Mouse (Mus musculus) spleen, adult 2 months (tissue): ENCODE data around the gene Rexo2. TPM values are rescaled to one million over a fixed set of nuclear protein-coding genes. Genes with fewer than 3 reads are reported as not detected.
A peak's percentile ranks its signal among the peaks of the same experiment; 100 is the strongest.
"Not testable (repeated sequence)": the region's sequence is repeated elsewhere in the genome, so short reads cannot be mapped to it uniquely, and the experiment has no call there.

Experiments used
- DNase-seq, 2 experiments: peaks; one replicate each; pipeline versions ENCODE4 v3.0.0 to v3.0.0-alpha.2; 2012 to 2021; ENCODE audit warnings: low spot score in 2 of 2, low read depth in 1 of 2
- H3K27ac ChIP-seq: fragments of 200-500 bp; 2 replicates; pipeline ENCODE4 v1.5.1; 2012; ENCODE audit warnings: low read length, inconsistent platforms; ENCODE audit not compliant: insufficient read depth
- H3K27me3 ChIP-seq: fragments of 200-500 bp; 2 replicates; pipeline ENCODE4 v1.6.1; 2012; ENCODE audit warnings: mild to moderate bottlenecking, moderate library complexity, low read length, inconsistent platforms; ENCODE audit not compliant: control insufficient read depth, insufficient read depth
- H3K36me3 ChIP-seq: fragments of 200-500 bp; 2 replicates; pipeline ENCODE4 v1.6.1; 2012; ENCODE audit warnings: mild to moderate bottlenecking, low read length, inconsistent platforms; ENCODE audit not compliant: control insufficient read depth, insufficient read depth
- H3K4me1 ChIP-seq: fragments of 200-500 bp; 2 replicates; pipeline ENCODE4 v1.6.1; 2011; ENCODE audit warnings: inconsistent platforms; ENCODE audit not compliant: control insufficient read depth, insufficient read depth, insufficient read length
- H3K4me3 ChIP-seq: fragments of 200-500 bp; 2 replicates; pipeline ENCODE4 v1.5.1; 2011; ENCODE audit warnings: mild to moderate bottlenecking, inconsistent platforms; ENCODE audit not compliant: insufficient read depth, insufficient read length; ENCODE audit errors: extremely low read depth
- CTCF ChIP-seq: fragments of 200-500 bp; IDR thresholded peaks from 2 replicates; pipeline ENCODE4 v1.5.1; 2011; ENCODE audit warnings: mild to moderate bottlenecking, inconsistent platforms; ENCODE audit not compliant: insufficient read depth, insufficient read length, insufficient replicate concordance; ENCODE audit errors: extremely low read depth
- POLR2A ChIP-seq: fragments of 200-500 bp; IDR thresholded peaks from 2 replicates; pipeline ENCODE4 v1.6.1; 2011; ENCODE audit warnings: low read depth, low read length, inconsistent platforms
- WGBS: fragments of 180-500 bp; shearing (Covaris S2); methylation state at CpG from one replicate; pipeline ENCODE4 v1.1.7; 2018; 5-methylcytosine and 5-hydroxymethylcytosine counted together
- polyA plus RNA-seq: library from polyadenylated mRNA; depleted of rRNA; stranded (reverse); fragments of >200 nt; gene quantifications from 2 replicates; pipeline ENCODE4 v1.2.3, GENCODE M21; 2012

The Rexo2 gene
- polyA plus RNA-seq, 1 experiment, result 47.9 TPM

DNA sequence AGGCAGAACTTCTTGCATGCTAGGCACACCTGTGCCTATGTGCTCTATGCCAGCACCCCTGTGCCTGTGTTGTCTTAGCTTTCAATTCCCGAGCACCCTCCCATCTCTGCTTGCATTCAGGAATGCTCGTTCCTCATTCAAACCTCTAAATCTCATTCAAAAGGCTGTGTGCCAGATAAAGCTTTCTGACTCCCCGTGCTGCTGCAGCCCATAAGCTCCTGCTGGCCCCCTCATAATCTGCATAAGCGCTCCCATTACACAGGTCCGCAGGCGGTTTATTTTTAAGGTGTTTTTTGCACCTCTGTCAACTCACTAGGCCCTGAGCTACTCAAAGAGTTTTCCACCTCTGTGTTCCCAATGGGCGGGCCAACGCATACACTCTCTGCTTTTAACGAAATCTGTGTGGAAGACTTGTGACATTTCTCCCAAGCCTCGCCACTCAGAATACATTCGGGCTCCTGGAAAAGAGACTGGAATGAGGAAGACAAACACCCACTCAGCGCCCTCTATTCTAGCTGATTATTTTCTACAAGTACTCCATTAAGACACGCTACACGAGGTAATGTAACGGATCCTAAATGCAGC is 7.9 kb downstream of the Rexo2 start:
- no peaks in the 10 kb centered on the region for H3K27me3 ChIP-seq
- no peak for DNase-seq
- 94% methylated on average over 15 of the region's 15 CpGs for WGBS

DNA sequence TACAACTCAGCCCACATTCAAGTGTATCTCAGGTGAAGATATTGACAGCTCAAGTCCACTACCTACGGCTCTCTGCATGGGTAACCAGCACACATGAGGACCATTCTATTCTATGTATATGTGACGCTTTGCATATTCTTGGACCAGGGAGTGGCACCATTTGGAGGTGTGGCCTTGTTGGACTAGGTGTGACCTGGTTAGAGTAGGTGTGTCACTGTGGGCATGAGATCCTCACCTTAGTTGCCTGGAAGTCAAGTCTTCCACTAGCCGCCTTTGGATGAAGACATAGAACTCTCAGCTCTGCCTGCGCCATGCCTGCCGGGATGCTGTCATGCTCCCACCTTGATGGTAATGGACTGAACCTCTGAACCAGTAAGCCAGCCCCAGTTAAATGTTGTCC is 13.0 kb downstream of the Rexo2 start:
- WGBS, result 97% methylated on average over 5 of the region's 5 CpGs
- H3K27ac ChIP-seq, DNase-seq, H3K27me3 ChIP-seq, H3K36me3 ChIP-seq, H3K4me3 ChIP-seq, H3K4me1 ChIP-seq: not testable (repeated sequence)

More for the DNA sequence above, 7.9 kb downstream of the Rexo2 start:
- no peak overlapping the region for H3K4me3 ChIP-seq
- no peaks in the 10 kb centered on the region; the same call in 1 of the 2 replicates for H3K4me1 ChIP-seq
- H3K36me3 ChIP-seq, result peaks cover 19% of the 10 kb centered on the region
- H3K27ac ChIP-seq, result no peak overlapping the region
- TF ChIP-seq POLR2A, result no peak
- TF ChIP-seq CTCF, result no peak

GRCm38 (mm10) chr9:48466804-48467203 is 13.6 kb downstream of the Rexo2 start:
- DNase-seq, result peak; percentile 44 to 73
- Histone ChIP-seq H3K36me3 (peaks cover 7% of the 10 kb centered on the region), H3K27ac (no peak overlapping the region), H3K27me3 (no peaks in the 10 kb centered on the region), H3K4me1 (peaks cover 3% of the 10 kb centered on the region; the same call in 1 of the 2 replicates), H3K4me3 (no peak overlapping the region)
- TF ChIP-seq POLR2A (no peak), CTCF (peak; percentile 72; the same call in 1 of the 2 replicates)
- 62% methylated on average over 3 of the region's 3 CpGs for WGBS

- H3K27me3 ChIP-seq, result no peaks in the 10 kb centered on the region
- no peak for DNase-seq
- H3K4me1 ChIP-seq, result peaks cover 5% of the 10 kb centered on the region; the same call in 1 of the 2 replicates
- 97% methylated on average over 3 of the region's 3 CpGs for WGBS
- peaks cover 5% of the 10 kb centered on the region for H3K36me3 ChIP-seq
- TF ChIP-seq CTCF, result peak; percentile 48; the same call in 1 of the 2 replicates
- TF ChIP-seq POLR2A, result no peak
- no peak overlapping the region for H3K4me3 ChIP-seq
- H3K27ac ChIP-seq, result no peak overlapping the region
Measured at GRCm38 (mm10) chr9:48465671-48466070, 14.8 kb downstream of the Rexo2 start.

DNA sequence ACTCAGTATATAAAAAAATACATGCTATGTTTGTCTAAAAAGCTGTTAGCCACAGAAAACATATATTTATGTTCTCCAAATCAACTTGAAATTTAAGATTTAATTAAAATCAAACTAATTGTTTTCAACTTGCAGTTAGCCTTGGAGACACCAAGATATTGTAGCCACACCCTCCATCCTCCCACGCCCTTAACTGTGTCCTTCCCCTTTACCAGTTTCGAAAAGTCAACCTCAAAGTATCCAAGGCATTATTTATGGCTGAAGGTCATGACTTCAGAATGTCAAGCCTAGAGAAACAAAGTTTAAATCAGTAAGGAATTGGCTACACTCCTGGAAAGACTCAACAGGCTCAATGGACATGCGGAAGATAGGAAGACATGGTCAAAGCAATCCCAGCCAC is 18.9 kb downstream of the Rexo2 start:
- TF ChIP-seq CTCF (no peak), POLR2A (no peak)
- Histone ChIP-seq H3K27ac (no peak overlapping the region), H3K27me3 (no peaks in the 10 kb centered on the region), H3K36me3 (no peaks in the 10 kb centered on the region), H3K4me1 (peaks cover 5% of the 10 kb centered on the region; the same call in 1 of the 2 replicates), H3K4me3 (no peak overlapping the region)
- WGBS, result 57% methylated on average over 3 of the region's 3 CpGs
- DNase-seq, result no peak

DNA sequence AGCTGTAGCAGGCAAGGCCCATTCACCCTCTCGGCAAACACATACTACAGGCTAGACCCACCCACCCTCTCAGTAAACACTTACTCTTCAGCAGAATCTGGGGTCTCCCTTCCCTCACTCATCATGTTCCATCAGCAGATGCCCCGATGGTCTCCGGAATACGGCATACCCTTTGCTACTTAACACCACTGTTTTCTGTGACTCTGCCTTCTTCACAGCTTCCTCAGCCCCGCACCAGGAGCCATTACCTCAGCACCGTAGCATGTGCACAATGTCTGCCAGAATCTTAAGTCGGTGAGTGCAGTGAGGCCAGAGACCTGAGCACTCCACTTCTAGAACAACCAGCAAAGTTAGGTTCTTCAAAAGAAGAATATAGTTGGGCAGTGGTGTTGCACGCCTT is 19.7 kb downstream of the Rexo2 start:
- DNase-seq, result no peak
- Histone ChIP-seq H3K27ac (no peak overlapping the region), H3K4me3 (no peak overlapping the region), H3K27me3 (no peaks in the 10 kb centered on the region), H3K4me1 (peaks cover 5% of the 10 kb centered on the region; the same call in 1 of the 2 replicates), H3K36me3 (no peaks in the 10 kb centered on the region)
- no peak for TF ChIP-seq POLR2A
- no peak for TF ChIP-seq CTCF
- 95% methylated on average over 8 of the region's 8 CpGs for WGBS

DNA sequence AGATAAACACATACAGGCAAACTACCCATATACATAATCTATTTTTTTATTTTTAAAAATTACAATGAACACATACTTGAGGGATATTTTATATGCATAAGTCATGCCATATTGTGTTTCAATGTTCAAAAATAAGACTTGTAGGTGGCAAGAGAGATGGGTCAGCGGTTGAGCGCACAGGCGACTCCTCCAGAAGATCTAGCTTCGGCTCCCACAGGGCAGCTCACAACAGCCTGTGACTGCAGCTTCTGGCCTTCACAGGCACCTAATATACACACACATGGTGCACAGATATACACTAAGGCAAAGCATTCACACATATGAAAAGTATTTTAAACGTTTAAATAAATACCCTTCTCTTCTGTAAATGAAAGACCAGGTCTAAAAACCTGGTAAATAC is 21.0 kb downstream of the Rexo2 start:
- 89% methylated on average over 5 of the region's 5 CpGs for WGBS
- Histone ChIP-seq H3K4me3 (no peak overlapping the region), H3K4me1 (peaks cover 5% of the 10 kb centered on the region; the same call in 1 of the 2 replicates), H3K27ac (no peak overlapping the region), H3K36me3 (no peaks in the 10 kb centered on the region), H3K27me3 (no peaks in the 10 kb centered on the region)
- no peak for DNase-seq
- TF ChIP-seq CTCF (no peak), POLR2A (no peak)
